Mouse (Mus musculus) stomach, embryonic 14.5 days (tissue): ENCODE measurements around the gene Lysmd2. TPM values are rescaled to one million over a fixed set of nuclear protein-coding genes. Genes with fewer than 3 reads are reported as not detected.

Experiments
- ATAC-seq: fragments of 200-750 bp; cut with Nextera tagmentation; 2 replicates; pipeline ENCODE4 v1.8.0; 2017; ENCODE audit warnings: low read depth, moderate TSS enrichment; ENCODE audit not compliant: insufficient number of reproducible peaks, insufficient read depth, low FRiP score
- H3K27ac ChIP-seq: fragments of 300-500 bp; sonication (generic); 2 replicates; pipeline ENCODE4 v1.5.1; 2014; ENCODE audit warnings: mild to moderate bottlenecking, low read length, moderate library complexity, mixed read lengths
- H3K27me3 ChIP-seq: fragments of 300-500 bp; sonication (generic); 2 replicates; pipeline ENCODE4 v1.6.1; 2014; ENCODE audit warnings: low read length, control low read depth, mixed read lengths; ENCODE audit not compliant: control insufficient read depth, insufficient read depth
- H3K36me3 ChIP-seq: fragments of 300-500 bp; sonication (generic); 2 replicates; pipeline ENCODE4 v1.6.1; 2014; ENCODE audit warnings: mild to moderate bottlenecking, control low read depth, low read length, moderate library complexity, mixed read lengths; ENCODE audit not compliant: control insufficient read depth, insufficient read depth
- H3K4me1 ChIP-seq: fragments of 300-500 bp; sonication (generic); 2 replicates; pipeline ENCODE4 v1.6.1; 2014; ENCODE audit warnings: low read length, control low read depth, mixed read lengths; ENCODE audit not compliant: control insufficient read depth, insufficient read depth
- H3K4me2 ChIP-seq: fragments of 300-500 bp; sonication (generic); replicated peaks from 2 replicates; pipeline ENCODE4 v1.6.1; 2014; ENCODE audit warnings: low read depth, low read length, control low read depth
- H3K4me3 ChIP-seq: fragments of 300-500 bp; sonication (generic); 2 replicates; pipeline ENCODE4 v1.5.1; 2014; ENCODE audit warnings: low read depth, low read length, control low read depth
- H3K9ac ChIP-seq: fragments of 300-500 bp; sonication (generic); replicated peaks from 2 replicates; pipeline ENCODE4 v1.6.1; 2014; ENCODE audit warnings: low read depth, mild to moderate bottlenecking, control low read depth, low read length, moderate library complexity, mixed read lengths
- H3K9me3 ChIP-seq: fragments of 300-500 bp; sonication (generic); 2 replicates; pipeline ENCODE4 v1.6.1; 2016; ENCODE audit warnings: low read depth, low read length, control low read depth; ENCODE audit not compliant: control insufficient read depth
- WGBS: fragments of 180-500 bp; shearing (Covaris S2); extraction: QIAGEN DNeasy Blood & Tissue Kit; methylation state at CpG from one replicate; pipeline ENCODE4 v1.1.7; 2014; 5-methylcytosine and 5-hydroxymethylcytosine counted together
- polyA plus RNA-seq: library from polyadenylated mRNA; unstranded; fragments of >200 nt; fragmentation: Nextera tagmentation; extraction: Ambion mirVana; gene quantifications from 2 replicates; pipeline ENCODE4 v1.2.1, GENCODE M21; 2014

The Lysmd2 gene
- polyA plus RNA-seq, 1 experiment from 2014 or later, result 33.8 TPM

- Histone ChIP-seq H3K27me3 (no peaks in the 10 kb centered on the region), H3K27ac (no peak overlapping the region), H3K4me3 (no peak overlapping the region), H3K4me2 (no peak overlapping the region), H3K9me3 (no peaks in the 10 kb centered on the region), H3K4me1 (no peaks in the 10 kb centered on the region), H3K9ac (no peak overlapping the region), H3K36me3 (no peaks in the 10 kb centered on the region)
- 66% methylated on average over 5 of the region's 5 CpGs for WGBS
- ATAC-seq, result no peak
These were observed 41.1 kb downstream of the Lysmd2 start for GRCm38 (mm10) chr9:75666612-75667011.

- no peak overlapping the region for H3K4me3 ChIP-seq
- H3K27me3 ChIP-seq, result no peaks in the 10 kb centered on the region
- WGBS, result 58% methylated on average over 6 of the region's 6 CpGs
- no peaks in the 10 kb centered on the region for H3K4me1 ChIP-seq
- H3K9me3 ChIP-seq, result no peaks in the 10 kb centered on the region
- no peak overlapping the region for H3K9ac ChIP-seq
- H3K36me3 ChIP-seq, result no peaks in the 10 kb centered on the region
- H3K4me2 ChIP-seq, result no peak overlapping the region
- ATAC-seq, result no peak
- no peak overlapping the region for H3K27ac ChIP-seq
These were observed 47.2 kb downstream of the Lysmd2 start for GRCm38 (mm10) chr9:75672769-75673168.

DNA sequence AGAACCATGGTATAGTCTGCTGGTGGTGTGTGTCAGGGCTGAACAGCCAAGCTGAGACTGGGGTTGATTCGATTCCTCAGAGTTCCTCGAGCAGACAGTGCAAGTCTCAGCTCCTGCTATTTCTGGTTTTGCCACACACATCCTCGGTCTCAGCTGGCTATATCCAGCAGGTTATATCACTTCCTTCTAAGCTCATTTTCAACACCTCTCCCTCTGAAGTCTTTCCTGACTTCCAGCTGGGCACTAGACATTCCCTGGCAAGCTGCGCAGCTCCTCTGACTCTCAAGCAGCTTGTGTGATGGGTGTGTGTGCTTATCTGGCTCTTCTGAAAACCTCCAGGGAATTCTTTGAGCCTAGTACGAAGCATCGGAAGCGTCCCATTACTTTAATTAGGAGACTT lies 50.7 kb downstream of the Lysmd2 start:
- Histone ChIP-seq H3K4me1 (no peaks in the 10 kb centered on the region), H3K27ac (no peak overlapping the region), H3K4me3 (no peak overlapping the region), H3K9ac (no peak overlapping the region), H3K27me3 (no peaks in the 10 kb centered on the region), H3K4me2 (no peak overlapping the region), H3K36me3 (no peaks in the 10 kb centered on the region), H3K9me3 (no peaks in the 10 kb centered on the region)
- WGBS, result 82% methylated on average over 7 of the region's 7 CpGs
- ATAC-seq, result no peak

DNA sequence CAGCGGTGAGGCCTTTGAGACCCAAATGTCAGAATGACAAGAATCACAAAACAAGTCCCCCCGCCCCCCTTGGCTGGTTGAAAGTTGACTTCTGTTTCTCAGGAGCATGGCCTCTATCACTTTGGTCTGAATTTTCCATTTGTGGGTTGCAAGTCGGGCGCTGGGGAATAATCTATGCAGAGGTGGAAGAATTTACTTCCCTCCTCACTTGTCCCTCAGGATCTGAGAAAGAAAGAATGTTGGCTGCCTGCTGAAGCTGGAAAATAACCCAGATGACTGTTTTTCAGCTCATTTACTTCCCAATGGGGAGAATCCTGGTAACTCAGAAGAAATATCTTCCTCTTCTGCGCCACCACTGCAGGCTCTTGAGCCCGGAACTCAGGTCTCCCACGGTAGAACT lies 52.8 kb downstream of the Lysmd2 start:
- Histone ChIP-seq H3K4me3 (no peak overlapping the region), H3K27ac (no peak overlapping the region), H3K27me3 (no peaks in the 10 kb centered on the region), H3K36me3 (no peaks in the 10 kb centered on the region), H3K9me3 (no peaks in the 10 kb centered on the region), H3K4me2 (no peak overlapping the region), H3K4me1 (no peaks in the 10 kb centered on the region), H3K9ac (no peak overlapping the region)
- no peak for ATAC-seq
- 81% methylated on average over 7 of the region's 7 CpGs for WGBS

- Histone ChIP-seq H3K36me3 (no peaks in the 10 kb centered on the region), H3K9me3 (no peaks in the 10 kb centered on the region), H3K9ac (no peak overlapping the region), H3K4me1 (no peaks in the 10 kb centered on the region), H3K4me3 (no peak overlapping the region), H3K4me2 (no peak overlapping the region), H3K27ac (no peak overlapping the region), H3K27me3 (no peaks in the 10 kb centered on the region)
- WGBS, result 73% methylated on average over 4 of the region's 4 CpGs
- no peak for ATAC-seq
These were observed 54.1 kb downstream of the Lysmd2 start for GRCm38 (mm10) chr9:75679629-75680028.

GRCm38 (mm10) chr9:75680606-75681005 lies 55.1 kb downstream of the Lysmd2 start:
- no peak overlapping the region for H3K9ac ChIP-seq
- ATAC-seq, result no peak
- no peaks in the 10 kb centered on the region for H3K4me1 ChIP-seq
- 87% methylated on average over 5 of the region's 5 CpGs for WGBS
- no peaks in the 10 kb centered on the region for H3K27me3 ChIP-seq
- no peak overlapping the region for H3K4me2 ChIP-seq
- H3K27ac ChIP-seq, result no peak overlapping the region
- H3K4me3 ChIP-seq, result no peak overlapping the region
- no peaks in the 10 kb centered on the region for H3K9me3 ChIP-seq
- no peaks in the 10 kb centered on the region for H3K36me3 ChIP-seq

DNA sequence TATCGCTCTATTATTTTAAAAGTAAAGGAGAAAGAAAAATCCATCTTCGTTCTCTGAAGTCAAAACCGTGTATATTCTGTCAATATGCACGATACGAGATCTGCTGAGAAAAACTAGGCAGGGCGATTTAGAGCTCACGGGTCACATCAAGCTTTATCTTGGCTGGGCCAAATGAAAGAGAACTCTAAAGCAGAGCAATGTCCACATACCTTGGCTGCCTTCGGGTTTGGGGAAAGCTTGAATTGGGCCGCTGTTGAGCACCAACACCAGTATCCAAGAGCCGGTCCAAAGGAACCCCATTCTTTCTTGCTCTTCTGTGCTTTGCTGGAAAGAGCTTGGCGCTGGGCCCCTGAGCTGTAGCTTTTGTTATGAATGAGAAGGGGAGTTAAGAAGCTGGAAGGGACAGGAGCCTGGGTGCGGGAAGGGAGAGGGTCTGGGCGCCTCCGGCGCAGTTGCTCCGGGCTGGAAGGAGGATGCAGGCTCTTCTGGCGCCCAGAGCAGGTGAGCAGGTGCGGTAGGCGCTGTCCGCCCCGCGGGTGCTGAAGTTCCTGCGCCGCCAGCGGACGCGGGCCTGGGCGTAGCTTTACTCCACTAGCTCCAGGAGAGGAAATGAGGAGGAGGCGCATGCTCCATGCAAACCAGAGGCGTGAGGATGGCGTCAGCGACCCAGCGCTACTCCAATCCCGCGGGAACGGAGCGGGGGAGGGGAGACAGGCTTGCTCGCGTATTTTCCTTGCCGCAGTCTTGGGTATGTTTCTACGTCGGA lies 58.1 kb downstream of the Lysmd2 start, which contains the start of gene Scg3:
Scg3 (minus strand) TSS at position 631 of the 766 bp plus-strand sequence.
- H3K9me3 ChIP-seq, result no peaks in the 10 kb centered on the region
- H3K4me2 ChIP-seq, result peak within 1 kb of the TSS; percentile 37
- no peaks in the 10 kb centered on the region for H3K36me3 ChIP-seq
- no peak within 1 kb of the TSS for H3K27ac ChIP-seq
- H3K9ac ChIP-seq, result no peak within 1 kb of the TSS
- H3K4me1 ChIP-seq, result no peaks in the 10 kb centered on the region
- 10% methylated on average over 42 of the region's 42 CpGs for WGBS
- H3K4me3 ChIP-seq, result peak within 1 kb of the TSS; percentile 16; the same call in 1 of the 2 replicates
- peak; percentile 97 for ATAC-seq
- H3K27me3 ChIP-seq, result no peaks in the 10 kb centered on the region

DNA sequence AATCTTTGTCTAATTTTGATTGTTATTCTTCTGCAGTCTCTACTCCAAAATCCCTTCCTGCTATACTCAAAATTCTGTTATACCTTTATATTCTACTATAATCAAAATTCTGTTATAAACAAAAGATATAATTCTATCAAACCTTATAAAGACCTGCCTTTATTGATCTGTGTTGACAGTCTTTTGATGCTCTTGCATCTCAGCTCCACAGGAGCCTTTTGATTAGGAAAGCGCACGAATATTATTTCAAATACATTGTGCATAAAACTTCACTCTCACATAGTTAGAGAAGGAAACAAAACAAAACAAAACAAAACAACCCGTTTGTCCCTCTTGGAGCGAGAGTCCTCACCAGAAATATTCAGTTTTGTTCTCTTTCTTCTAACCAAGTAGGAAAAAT lies 58.8 kb downstream of the Lysmd2 start:
- H3K4me3 ChIP-seq, result peak overlapping the region; percentile 16; the same call in 1 of the 2 replicates
- no peak overlapping the region for H3K9ac ChIP-seq
- no peaks in the 10 kb centered on the region for H3K9me3 ChIP-seq
- no peaks in the 10 kb centered on the region for H3K4me1 ChIP-seq
- H3K36me3 ChIP-seq, result no peaks in the 10 kb centered on the region
- H3K27me3 ChIP-seq, result no peaks in the 10 kb centered on the region
- H3K4me2 ChIP-seq, result peak overlapping the region; percentile 37
- H3K27ac ChIP-seq, result no peak overlapping the region
- ATAC-seq, result no peak
- WGBS, result 64% methylated on average over 4 of the region's 4 CpGs

- ATAC-seq, result no peak
- H3K9me3 ChIP-seq, result no peaks in the 10 kb centered on the region
- 75% methylated on average over 3 of the region's 3 CpGs for WGBS
- no peak overlapping the region for H3K27ac ChIP-seq
- H3K9ac ChIP-seq, result no peak overlapping the region
- H3K4me2 ChIP-seq, result no peak overlapping the region
- no peaks in the 10 kb centered on the region for H3K4me1 ChIP-seq
- no peaks in the 10 kb centered on the region for H3K27me3 ChIP-seq
- H3K4me3 ChIP-seq, result no peak overlapping the region
- H3K36me3 ChIP-seq, result no peaks in the 10 kb centered on the region
These were observed 59.2 kb downstream of the Lysmd2 start for GRCm38 (mm10) chr9:75684772-75685171.
